ENCODE assay signal across 8 mouse cellular contexts in the genomic region with DNA sequence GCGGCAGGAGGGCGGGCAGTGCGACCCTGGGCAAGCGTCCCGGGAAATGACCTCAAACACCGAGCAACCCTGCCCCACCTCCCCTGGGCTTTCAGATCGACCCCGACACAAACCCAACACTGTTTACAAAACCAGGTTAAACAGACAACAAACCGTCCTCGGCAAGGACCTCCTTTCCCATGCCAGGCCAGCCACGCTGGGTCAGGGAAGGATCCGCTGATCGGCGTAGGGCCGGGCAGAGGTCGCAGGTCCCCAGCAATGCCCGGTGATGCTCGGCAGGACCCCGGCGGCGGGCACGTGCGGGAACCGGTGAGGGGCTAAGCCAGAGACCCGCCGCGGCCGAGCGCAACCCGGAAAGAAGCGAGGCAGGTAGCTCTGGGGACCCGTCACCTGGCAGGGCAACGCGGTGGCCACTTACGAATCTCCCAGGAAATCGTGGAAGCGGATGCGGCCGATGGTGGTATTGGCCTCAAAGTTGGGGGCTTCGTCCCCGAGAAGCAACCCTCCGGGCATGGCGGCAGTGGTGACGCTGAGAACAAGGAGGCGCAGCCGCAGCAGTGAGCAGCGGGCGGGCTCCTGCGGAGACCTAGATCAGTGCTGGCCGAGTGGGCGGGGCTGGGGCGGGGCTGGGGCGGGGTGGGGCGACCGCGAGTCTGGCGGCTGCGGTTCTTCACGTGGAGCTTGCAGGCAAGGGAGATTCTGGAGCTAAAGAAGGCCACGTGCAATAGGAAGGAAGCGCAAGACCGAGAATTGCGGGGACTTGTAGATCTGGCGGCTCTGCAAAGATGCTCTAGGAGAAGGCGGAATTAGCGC. TPM values are rescaled to one million over a fixed set of nuclear protein-coding genes. Genes with fewer than 3 reads are reported as not detected.
DNase-seq lines count a peak whose midpoint lies in the region; ATAC-seq and TF ChIP-seq lines count a peak whose summit lies in the region.

TSS of gene Prdx6 (minus strand) at position 616 of the 813 bp plus-strand sequence.

- H3K4me2 ChIP-seq in hindbrain, embryonic 16.5 days (ENCODE audit: low read length): peak within 1 kb of the TSS; percentile 93

- peak within 1 kb of the TSS; percentile 82 for H3K9ac ChIP-seq in hindbrain, embryonic 16.5 days (ENCODE audit: low read depth, low read length)

- intact Hi-C loops in gastrocnemius, adult 2 months (cut with DNase I): no loop called here

- H3K4me3 ChIP-seq in gastrocnemius, adult 2 months: peak within 1 kb of the TSS; percentile 94
- H3K4me3 ChIP-seq in hindbrain, embryonic 16.5 days (ENCODE audit: low read length): peak within 1 kb of the TSS; percentile 68

- peak within 1 kb of the TSS; percentile 99 for H3K27ac ChIP-seq in gastrocnemius, adult 2 months
- H3K27ac ChIP-seq in hindbrain, embryonic 16.5 days (ENCODE audit: low read depth, low read length): peak within 1 kb of the TSS; percentile 5; the same call in 1 of the 2 replicates

- peaks cover 15% of the 10 kb centered on the region for H3K4me1 ChIP-seq in hindbrain, embryonic 16.5 days (ENCODE audit: control insufficient read depth, insufficient read depth, low read depth, low read length)

- TF ChIP-seq CTCF in gastrocnemius, adult 2 months (IDR thresholded peaks at IDR 0.05): no peak

- DNase-seq in adipocyte (ENCODE audit: low spot score): peak; percentile 83
- DNase-seq in gastrocnemius, adult 2 months: peak; percentile 92
- DNase-seq in left cerebral cortex, adult 8-10 months (ENCODE audit: low spot score in 2 of 2): peak; percentile 68 to 72
- DNase-seq in right cerebral cortex, adult 18-20 months: peak; percentile 86
- DNase-seq in urinary bladder, adult 2 months (ENCODE audit: low spot score): peak; percentile 76

- under 1% methylated on average over 66 of the region's 66 CpGs for WGBS in hindbrain, embryonic 16.5 days

- H3K27me3 ChIP-seq in hindbrain, embryonic 16.5 days (replicated peaks; ENCODE audit: control insufficient read depth, insufficient read depth, low read length): no peaks in the 10 kb centered on the region

- no peaks in the 10 kb centered on the region; the same call in 1 of the 2 replicates for H3K36me3 ChIP-seq in hindbrain, embryonic 16.5 days (ENCODE audit: control insufficient read depth, insufficient read depth, low read length)

- peak; percentile 62 for ATAC-seq in common myeloid progenitor, adult 5-6 weeks (replicated peaks; ENCODE audit: low read depth, poor library complexity, severe bottlenecking)
- peak; percentile 97 for ATAC-seq in hindbrain, embryonic 16.5 days
- peak; percentile 60 for ATAC-seq in megakaryocyte, adult 5-6 weeks (ENCODE audit: poor library complexity, severe bottlenecking)

- no peaks in the 10 kb centered on the region for H3K9me3 ChIP-seq in hindbrain, embryonic 16.5 days (ENCODE audit: control insufficient read depth, low read length)

RNA-seq across cellular contexts. Expression of gene Prdx6, which starts in this region (rescaled TPM):
- total RNA-seq in common myeloid progenitor, adult 5-6 weeks (2017): 389 and 411 TPM in 2 replicates
- 100 to 1,000 TPM; 104 to 168 TPM for total RNA-seq in gastrocnemius, adult 2 months (2021)
- polyA plus RNA-seq in hindbrain, embryonic 16.5 days (2015; fragmentation: Nextera tagmentation; extraction: Ambion mirVana): 182 and 208 TPM in 2 replicates
- 100 to 1,000 TPM; 344 to 455 (median 377) TPM for total RNA-seq in left cerebral cortex, adult 8-10 months (2022)
- 161 and 201 TPM in 2 replicates for total RNA-seq in megakaryocyte, adult 5-6 weeks (2015)
- total RNA-seq in megakaryocyte, adult 5-6 weeks (2017): 213 and 226 TPM in 2 replicates
- polyA plus RNA-seq in urinary bladder, adult 2 months (2012; rRNA removed): 171 and 185 TPM in 2 replicates

Comparison
In these comparisons a context has a peak if more than half of its experiments do, and no peak if none do; other contexts are left out.
1. Peak in every context shown above with its lines: DNase-seq, ATAC-seq, H3K4me3 ChIP-seq and H3K27ac ChIP-seq.